Mouse (Mus musculus) small intestine, adult 2 months (tissue): Measurements from ENCODE around the gene Casq1.

ENCODE experiments used
- CTCF ChIP-seq: fragments of 200-500 bp; IDR thresholded peaks from 2 replicates; pipeline ENCODE4 v1.5.1; 2012; ENCODE audit warnings: low read depth, mild to moderate bottlenecking, control low read depth, inconsistent platforms, low read length, moderate library complexity, mixed read lengths; ENCODE audit not compliant: insufficient replicate concordance, insufficient read length; ENCODE audit errors: extremely low read depth
- POLR2A ChIP-seq: fragments of 200-500 bp; IDR thresholded peaks from 2 replicates; pipeline ENCODE4 v1.6.1; 2012; ENCODE audit warnings: low read depth, mild to moderate bottlenecking, control low read depth, inconsistent platforms, low read length, moderate library complexity

DNA sequence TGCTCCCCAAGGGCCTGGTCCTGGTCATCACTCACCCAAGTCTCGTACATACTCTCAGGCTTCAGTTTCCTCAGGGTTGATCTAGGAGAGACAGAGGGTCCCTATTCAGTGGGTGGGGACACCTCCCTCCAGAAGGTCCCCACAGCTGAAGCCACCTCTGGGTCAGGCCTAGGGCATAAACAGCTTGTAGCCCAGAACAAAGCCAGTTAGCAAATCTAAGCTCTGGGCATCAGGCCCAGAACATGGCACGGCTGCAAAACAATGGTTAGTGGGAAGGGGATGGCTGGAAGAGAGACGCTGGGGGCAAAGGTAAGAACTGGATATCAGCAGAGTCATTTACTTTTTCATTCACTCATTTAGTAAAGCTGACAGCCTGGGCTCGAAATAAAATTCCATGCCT, 5.9 kb downstream of the Casq1 start:
- TF ChIP-seq POLR2A (no peak), CTCF (no peak)
